Mouse (Mus musculus): ENCODE measurements at regions not wholly inside any gene's neighbourhood (a gene's known extent, or its start where the extent isn't known, plus 50 kb on each side); places are given as distances from the start of the nearest gene placed in this dataset.
"Not testable (repeated sequence)": the region's sequence is repeated elsewhere in the genome, so short reads cannot be mapped to it uniquely, and the experiment has no call there.

- no peak for DNase-seq (ENCODE audit: low spot score in 2 of 2)
Observed at GRCm38 (mm10) chr6:140231537-140231936, 190.3 kb upstream of the Plcz1 start.

- DNase-seq (ENCODE audit: low spot score in 2 of 2): peak in 1 of 2 experiments; percentile 19
Observed at GRCm38 (mm10) chr6:140229295-140229694, 188.0 kb upstream of the Plcz1 start.

- DNase-seq (ENCODE audit: low spot score in 2 of 2): no peak
Observed at GRCm38 (mm10) chr6:140228741-140229140, 187.5 kb upstream of the Plcz1 start.

- DNase-seq (ENCODE audit: low spot score in 2 of 2): no peak
Observed at GRCm38 (mm10) chr6:140222534-140223324, 181.5 kb upstream of the Plcz1 start.

GRCm38 (mm10) chr6:140221653-140222272, 180.5 kb upstream of the Plcz1 start:
- DNase-seq (ENCODE audit: low spot score in 2 of 2): peak; percentile 38 to 49

- no peak for DNase-seq (ENCODE audit: low spot score in 2 of 2)
Observed at GRCm38 (mm10) chr6:140218789-140219188, 177.5 kb upstream of the Plcz1 start.

- no peak for DNase-seq (ENCODE audit: low spot score in 2 of 2)
Observed at GRCm38 (mm10) chr6:140212403-140212802, 171.1 kb upstream of the Plcz1 start.

- DNase-seq (ENCODE audit: low spot score in 2 of 2): no peak
Observed at GRCm38 (mm10) chr6:140210141-140210540, 168.9 kb upstream of the Plcz1 start.

- DNase-seq (ENCODE audit: low spot score in 2 of 2): no peak
Observed at GRCm38 (mm10) chr6:140209083-140209482, 167.8 kb upstream of the Plcz1 start.

- no peak for DNase-seq (ENCODE audit: low spot score in 2 of 2)
Observed at GRCm38 (mm10) chr6:140208375-140208774, 167.1 kb upstream of the Plcz1 start.

- DNase-seq (ENCODE audit: low spot score in 2 of 2): not testable (repeated sequence)
Observed at GRCm38 (mm10) chr6:140206676-140207075, 165.4 kb upstream of the Plcz1 start.

GRCm38 (mm10) chr6:140201356-140201755, 160.1 kb upstream of the Plcz1 start:
- no peak for DNase-seq (ENCODE audit: low spot score in 2 of 2)

GRCm38 (mm10) chr6:140200322-140200721, 159.1 kb upstream of the Plcz1 start:
- DNase-seq (ENCODE audit: low spot score in 2 of 2): no peak

- DNase-seq (ENCODE audit: low spot score in 2 of 2): no peak
Observed at GRCm38 (mm10) chr6:140198036-140198435, 156.8 kb upstream of the Plcz1 start.

GRCm38 (mm10) chr6:140197113-140197675, 155.9 kb upstream of the Plcz1 start:
- DNase-seq (ENCODE audit: low spot score in 2 of 2): no peak

- peak; percentile 53 for DNase-seq (ENCODE audit: low spot score in 2 of 2)
Observed at GRCm38 (mm10) chr6:140194276-140194675, 153.0 kb upstream of the Plcz1 start.

- DNase-seq (ENCODE audit: low spot score in 2 of 2): peak; percentile 18 to 24
Observed at GRCm38 (mm10) chr6:140193084-140193939, 152.1 kb upstream of the Plcz1 start.

- no peak for DNase-seq (ENCODE audit: low spot score in 2 of 2)
Observed at GRCm38 (mm10) chr6:140192526-140192925, 151.3 kb upstream of the Plcz1 start.

GRCm38 (mm10) chr6:140191341-140191740, 150.1 kb upstream of the Plcz1 start:
- no peak for DNase-seq (ENCODE audit: low spot score in 2 of 2)

GRCm38 (mm10) chr6:140189601-140190000, 148.3 kb upstream of the Plcz1 start:
- no peak for DNase-seq (ENCODE audit: low spot score in 2 of 2)

- DNase-seq (ENCODE audit: low spot score in 2 of 2): no peak
Observed at GRCm38 (mm10) chr6:140187733-140188132, 146.5 kb upstream of the Plcz1 start.

GRCm38 (mm10) chr6:140187106-140187505, 145.8 kb upstream of the Plcz1 start:
- DNase-seq (ENCODE audit: low spot score in 2 of 2): no peak

Data from layer of hippocampus, adult 8-10 months (tissue).